Mouse (Mus musculus) intestine, embryonic 14.5 days (tissue): ENCODE data around the gene Akna. TPM values are rescaled to one million over a fixed set of nuclear protein-coding genes. Genes with fewer than 3 reads are reported as not detected.

Experiments
- ATAC-seq: fragments of 200-750 bp; cut with Nextera tagmentation; replicated peaks from 2 replicates; pipeline ENCODE4 v1.8.0; 2017; ENCODE audit warnings: low read depth, moderate number of reproducible peaks, moderate TSS enrichment, moderate library complexity; ENCODE audit not compliant: low FRiP score, low TSS enrichment
- DNase-seq: peaks from one replicate; pipeline ENCODE4 v3.0.0-alpha.2; 2018; ENCODE audit warnings: low spot score
- H3K27ac ChIP-seq: fragments of 300-500 bp; sonication (generic); 2 replicates; pipeline ENCODE4 v1.5.1; 2014; ENCODE audit warnings: low read depth, mild to moderate bottlenecking, control low read depth
- H3K27me3 ChIP-seq: fragments of 300-500 bp; sonication (generic); replicated peaks from 2 replicates; pipeline ENCODE4 v1.6.1; 2014; ENCODE audit warnings: low read length, control low read depth; ENCODE audit not compliant: control insufficient read depth, insufficient read depth
- H3K36me3 ChIP-seq: fragments of 300-500 bp; sonication (generic); 2 replicates; pipeline ENCODE4 v1.6.1; 2014; ENCODE audit warnings: low read length, control low read depth; ENCODE audit not compliant: control insufficient read depth, insufficient read depth
- H3K4me1 ChIP-seq: fragments of 300-500 bp; sonication (generic); replicated peaks from 2 replicates; pipeline ENCODE4 v1.6.1; 2014; ENCODE audit warnings: low read length, control low read depth, mixed read lengths; ENCODE audit not compliant: control insufficient read depth, insufficient read depth
- H3K4me2 ChIP-seq: fragments of 300-500 bp; sonication (generic); 2 replicates; pipeline ENCODE4 v1.6.1; 2014; ENCODE audit warnings: low read length
- H3K4me3 ChIP-seq: fragments of 300-500 bp; sonication (generic); 2 replicates; pipeline ENCODE4 v1.5.1; 2014; ENCODE audit warnings: low read depth, low read length, control low read depth, mixed read lengths
- H3K9ac ChIP-seq: fragments of 300-500 bp; sonication (generic); 2 replicates; pipeline ENCODE4 v1.6.1; 2014; ENCODE audit warnings: mild to moderate bottlenecking, low read length
- H3K9me3 ChIP-seq: fragments of 300-500 bp; sonication (generic); 2 replicates; pipeline ENCODE4 v1.6.1; 2016; ENCODE audit warnings: low read length, control low read depth; ENCODE audit not compliant: control insufficient read depth
- WGBS: fragments of 180-500 bp; shearing (Covaris S2); extraction: QIAGEN DNeasy Blood & Tissue Kit; methylation state at CpG from one replicate; pipeline ENCODE4 v1.1.7; 2014; 5-methylcytosine and 5-hydroxymethylcytosine counted together
- polyA plus RNA-seq: library from polyadenylated mRNA; unstranded; fragments of >200 nt; fragmentation: Nextera tagmentation; extraction: Ambion mirVana; gene quantifications from 2 replicates; pipeline ENCODE4 v1.2.1, GENCODE M21; 2014

The Akna gene
- polyA plus RNA-seq, result 6.4 and 6.8 TPM in 2 replicates

GRCm38 (mm10) chr4:63403040-63403959, at the start of gene Akna:
TSS of gene Akna (minus strand) at chr4:63403354.
- Histone ChIP-seq H3K9ac (peak within 1 kb of the TSS; percentile 61), H3K36me3 (no peaks in the 10 kb centered on the region; the same call in 1 of the 2 replicates), H3K4me3 (peak within 1 kb of the TSS; percentile 38), H3K27me3 (no peaks in the 10 kb centered on the region), H3K27ac (peak within 1 kb of the TSS; percentile 92), H3K4me1 (peaks cover 53% of the 10 kb centered on the region), H3K4me2 (peak within 1 kb of the TSS; percentile 61), H3K9me3 (no peaks in the 10 kb centered on the region)
- WGBS, result 9% methylated on average over 17 of the region's 17 CpGs
- ATAC-seq, result peak; percentile 86
- DNase-seq, result peak; percentile 92

GRCm38 (mm10) chr4:63452555-63452954, 49.4 kb upstream of the Akna start:
- Histone ChIP-seq H3K27me3 (no peaks in the 10 kb centered on the region), H3K4me1 (no peaks in the 10 kb centered on the region), H3K27ac (no peak overlapping the region), H3K4me2 (no peak overlapping the region), H3K4me3 (no peak overlapping the region), H3K36me3 (no peaks in the 10 kb centered on the region), H3K9ac (no peak overlapping the region), H3K9me3 (0 out of 2 replicates have a peak, but pooled peaks cover 5% of the 10 kb centered on the region)
- ATAC-seq (no peak), DNase-seq (no peak)
- WGBS, result 79% methylated on average over 3 of the region's 3 CpGs

GRCm38 (mm10) chr4:63450551-63450950, 47.4 kb upstream of the Akna start:
- no peak overlapping the region for H3K4me3 ChIP-seq
- no peak for DNase-seq
- no peaks in the 10 kb centered on the region for H3K36me3 ChIP-seq
- no peak overlapping the region for H3K27ac ChIP-seq
- peaks cover 7% of the 10 kb centered on the region; the same call in 1 of the 2 replicates for H3K9me3 ChIP-seq
- no peak overlapping the region for H3K9ac ChIP-seq
- no peak overlapping the region for H3K4me2 ChIP-seq
- ATAC-seq, result no peak
- H3K27me3 ChIP-seq, result no peaks in the 10 kb centered on the region
- WGBS, result 77% methylated on average over 5 of the region's 5 CpGs
- no peaks in the 10 kb centered on the region for H3K4me1 ChIP-seq

- peaks cover 8% of the 10 kb centered on the region; the same call in 1 of the 2 replicates for H3K9me3 ChIP-seq
- ATAC-seq (no peak), DNase-seq (no peak)
- no peak overlapping the region for H3K4me3 ChIP-seq
- WGBS, result 82% methylated on average over 10 of the region's 10 CpGs
- no peaks in the 10 kb centered on the region for H3K4me1 ChIP-seq
- no peak overlapping the region for H3K27ac ChIP-seq
- no peak overlapping the region for H3K9ac ChIP-seq
- H3K36me3 ChIP-seq, result no peaks in the 10 kb centered on the region
- no peaks in the 10 kb centered on the region for H3K27me3 ChIP-seq
- no peak overlapping the region for H3K4me2 ChIP-seq
Measured at GRCm38 (mm10) chr4:63444362-63445066, 41.4 kb upstream of the Akna start.

- 87% methylated on average over 2 of the region's 2 CpGs for WGBS
- no peak for ATAC-seq
Measured at GRCm38 (mm10) chr4:63443101-63443500, 39.9 kb upstream of the Akna start.

GRCm38 (mm10) chr4:63441616-63442015, 38.5 kb upstream of the Akna start:
- Histone ChIP-seq H3K4me3 (no peak overlapping the region), H3K36me3 (no peaks in the 10 kb centered on the region), H3K4me1 (0 out of 2 replicates have a peak, but pooled peaks cover 3% of the 10 kb centered on the region), H3K4me2 (no peak overlapping the region), H3K9ac (no peak overlapping the region), H3K27ac (no peak overlapping the region), H3K9me3 (peaks cover 6% of the 10 kb centered on the region; the same call in 1 of the 2 replicates), H3K27me3 (no peaks in the 10 kb centered on the region)
- WGBS, result 96% methylated on average over 7 of the region's 7 CpGs
- DNase-seq, result no peak
- no peak for ATAC-seq

More at GRCm38 (mm10) chr4:63443101-63443500, 39.9 kb upstream of the Akna start:
- no peaks in the 10 kb centered on the region for H3K27me3 ChIP-seq
- H3K9me3 ChIP-seq, result peaks cover 6% of the 10 kb centered on the region; the same call in 1 of the 2 replicates
- H3K36me3 ChIP-seq, result no peaks in the 10 kb centered on the region
- H3K9ac ChIP-seq, result no peak overlapping the region
- H3K4me2 ChIP-seq, result no peak overlapping the region
- no peak for DNase-seq
- H3K4me3 ChIP-seq, result no peak overlapping the region
- no peak overlapping the region for H3K27ac ChIP-seq
- no peaks in the 10 kb centered on the region for H3K4me1 ChIP-seq

GRCm38 (mm10) chr4:63440262-63440661, 37.1 kb upstream of the Akna start:
- Histone ChIP-seq H3K36me3 (no peaks in the 10 kb centered on the region), H3K9ac (no peak overlapping the region), H3K27me3 (no peaks in the 10 kb centered on the region), H3K4me2 (no peak overlapping the region), H3K9me3 (peaks cover 3% of the 10 kb centered on the region; the same call in 1 of the 2 replicates), H3K4me3 (no peak overlapping the region), H3K27ac (no peak overlapping the region), H3K4me1 (0 out of 2 replicates have a peak, but pooled peaks cover 3% of the 10 kb centered on the region)
- no peak for ATAC-seq
- WGBS, result 43% methylated on average over 7 of the region's 7 CpGs
- no peak for DNase-seq

- DNase-seq, result no peak
- H3K4me1 ChIP-seq, result 0 out of 2 replicates have a peak, but pooled peaks cover 3% of the 10 kb centered on the region
- H3K36me3 ChIP-seq, result no peaks in the 10 kb centered on the region
- no peak overlapping the region for H3K9ac ChIP-seq
- 0 out of 2 replicates have a peak overlapping the region, but pooled peaks have one; percentile 16 for H3K27ac ChIP-seq
- H3K4me2 ChIP-seq, result no peak overlapping the region
- WGBS, result 83% methylated on average over 5 of the region's 5 CpGs
- ATAC-seq, result no peak
- no peaks in the 10 kb centered on the region for H3K27me3 ChIP-seq
- H3K9me3 ChIP-seq, result peaks cover 3% of the 10 kb centered on the region; the same call in 1 of the 2 replicates
- H3K4me3 ChIP-seq, result no peak overlapping the region
Measured at GRCm38 (mm10) chr4:63437968-63438367, 34.8 kb upstream of the Akna start.
